Mouse (Mus musculus) spleen, embryonic (tissue): ENCODE measurements at regions not wholly inside any gene's neighbourhood (a gene's known extent, or its start where the extent isn't known, plus 50 kb on each side); places are given as distances from the start of the nearest gene placed in this dataset.

Experiments used
- CTCF ChIA-PET: fragments of 350-600 bp; sonication (Branson Sonifier 250); formaldehyde crosslinking; loops from one replicate; lab custom pipeline; 2022; lab: Charles Lee

DNA sequence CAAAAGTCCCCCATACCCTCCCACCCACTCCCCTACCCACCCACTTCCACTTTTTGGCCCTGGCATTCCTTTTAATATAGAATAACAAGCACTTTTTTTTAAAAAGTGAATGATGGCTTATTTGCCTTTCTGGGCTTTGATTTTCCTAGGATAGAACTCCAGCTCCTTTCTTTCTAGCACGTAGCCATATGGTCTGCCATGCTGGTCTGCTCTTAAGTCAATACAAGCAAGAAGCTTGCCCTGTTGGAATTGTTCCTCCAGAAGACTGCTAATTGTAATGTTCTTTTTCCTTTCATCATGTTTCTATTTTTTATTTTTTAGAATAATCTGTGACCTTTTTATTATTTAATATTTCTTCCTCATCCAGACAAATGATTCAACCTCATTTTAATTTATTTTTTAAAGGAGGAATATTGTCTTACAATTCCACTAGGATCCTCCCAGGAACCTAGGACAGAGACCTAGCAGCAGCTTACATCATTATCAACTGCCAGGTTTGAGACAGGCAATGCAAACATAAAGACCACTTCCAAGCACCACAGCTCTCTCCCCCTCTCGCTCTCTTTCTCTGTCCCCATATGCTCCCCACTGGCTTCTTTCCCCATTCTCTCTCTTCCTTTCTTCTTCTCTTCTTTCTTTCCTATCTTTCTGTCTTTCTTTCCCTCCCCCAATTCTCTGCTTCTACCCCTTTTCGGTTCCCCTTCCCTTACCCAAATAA is 558.9 kb downstream of the Otol1 start:
- CTCF ChIA-PET: no interaction called here

DNA sequence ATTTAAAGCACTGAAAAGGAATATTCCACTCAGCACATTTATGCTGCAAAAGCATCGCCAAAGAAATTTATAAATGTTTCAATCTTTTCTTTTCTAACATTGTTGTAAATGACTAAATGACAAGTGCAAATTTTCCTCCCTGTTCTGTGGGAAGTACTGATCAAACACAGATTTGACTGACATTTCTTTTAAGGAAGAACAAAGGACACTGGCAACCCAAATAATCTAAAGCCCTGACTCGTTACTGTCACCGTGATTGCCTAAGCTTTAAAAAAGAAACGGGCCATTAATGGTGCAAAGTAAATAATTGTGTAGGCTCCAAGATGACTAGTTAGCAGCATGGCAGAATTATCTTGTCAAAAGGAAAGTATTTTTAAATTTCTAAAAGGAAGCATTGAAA is 587.4 kb downstream of the Otol1 start:
- CTCF ChIA-PET: no interaction called here
